Mouse (Mus musculus): ENCODE results near the gene Casd1. TPM values are rescaled to one million over a fixed set of nuclear protein-coding genes. Genes with fewer than 3 reads are reported as not detected.

Casd1 gene
- polyA plus RNA-seq (2015; fragmentation: Nextera tagmentation; extraction: Ambion mirVana), result 12.0 and 12.1 TPM in 2 replicates

- Histone ChIP-seq H3K27ac (ENCODE audit: low read depth, low read length) (peak within 1 kb of the TSS; percentile 95), H3K4me2 (replicated peaks; ENCODE audit: low read depth) (peak within 1 kb of the TSS; percentile 84), H3K4me3 (ENCODE audit: low read depth, low read length) (peak within 1 kb of the TSS; percentile 84), H3K36me3 (ENCODE audit: control insufficient read depth, insufficient read depth) (no peaks in the 10 kb centered on the region), H3K9me3 (ENCODE audit: control insufficient read depth) (no peaks in the 10 kb centered on the region), H3K4me1 (replicated peaks; ENCODE audit: control insufficient read depth, insufficient read depth, low read length) (0 out of 2 replicates have a peak, but pooled peaks cover 6% of the 10 kb centered on the region), H3K27me3 (replicated peaks; ENCODE audit: control insufficient read depth, insufficient read depth, low read length) (no peaks in the 10 kb centered on the region), H3K9ac (ENCODE audit: low read depth, low read length) (peak within 1 kb of the TSS; percentile 99)
- peak; percentile 35; the same call in 1 of the 2 replicates for TF ChIP-seq CTCF (IDR thresholded peaks at IDR 0.05; ENCODE audit: low read depth)
- peak; percentile 76 for ATAC-seq
- 0% methylated on average over 51 of the region's 64 CpGs for WGBS
Observed at GRCm38 (mm10) chr6:4600658-4601296, at the start of gene Casd1. Gene Casd1, plus strand, starts transcription at chr6:4600839.

- no peak for ATAC-seq
Observed at GRCm38 (mm10) chr6:4555366-4555765, 45.3 kb upstream of the Casd1 start.

GRCm38 (mm10) chr6:4557086-4557485 is 43.6 kb upstream of the Casd1 start:
- WGBS, result 73% methylated on average over 8 of the region's 8 CpGs
- no peaks in the 10 kb centered on the region for H3K9me3 ChIP-seq (ENCODE audit: control insufficient read depth)
- no peak overlapping the region for H3K9ac ChIP-seq (ENCODE audit: low read depth, low read length)
- H3K27ac ChIP-seq (ENCODE audit: low read depth, low read length), result no peak overlapping the region
- no peak for ATAC-seq
- no peaks in the 10 kb centered on the region for H3K4me1 ChIP-seq (replicated peaks; ENCODE audit: control insufficient read depth, insufficient read depth, low read length)
- no peak overlapping the region for H3K4me3 ChIP-seq (ENCODE audit: low read depth, low read length)
- no peak for TF ChIP-seq CTCF (IDR thresholded peaks at IDR 0.05; ENCODE audit: low read depth)
- no peak overlapping the region for H3K4me2 ChIP-seq (replicated peaks; ENCODE audit: low read depth)
- H3K36me3 ChIP-seq (ENCODE audit: control insufficient read depth, insufficient read depth), result no peaks in the 10 kb centered on the region
- no peaks in the 10 kb centered on the region for H3K27me3 ChIP-seq (replicated peaks; ENCODE audit: control insufficient read depth, insufficient read depth, low read length)

More at GRCm38 (mm10) chr6:4555366-4555765, 45.3 kb upstream of the Casd1 start:
- Histone ChIP-seq H3K27me3 (replicated peaks; ENCODE audit: control insufficient read depth, insufficient read depth, low read length) (no peaks in the 10 kb centered on the region), H3K4me2 (replicated peaks; ENCODE audit: low read depth) (no peak overlapping the region), H3K4me1 (replicated peaks; ENCODE audit: control insufficient read depth, insufficient read depth, low read length) (no peaks in the 10 kb centered on the region), H3K27ac (ENCODE audit: low read depth, low read length) (no peak overlapping the region), H3K9me3 (ENCODE audit: control insufficient read depth) (no peaks in the 10 kb centered on the region), H3K36me3 (ENCODE audit: control insufficient read depth, insufficient read depth) (no peaks in the 10 kb centered on the region), H3K4me3 (ENCODE audit: low read depth, low read length) (no peak overlapping the region), H3K9ac (ENCODE audit: low read depth, low read length) (no peak overlapping the region)
- TF ChIP-seq CTCF (IDR thresholded peaks at IDR 0.05; ENCODE audit: low read depth), result no peak
- WGBS, result 73% methylated on average over 6 of the region's 6 CpGs

GRCm38 (mm10) chr6:4557678-4558077 is 43.0 kb upstream of the Casd1 start:
- TF ChIP-seq CTCF (IDR thresholded peaks at IDR 0.05; ENCODE audit: low read depth), result peak; percentile 83
- Histone ChIP-seq H3K9ac (ENCODE audit: low read depth, low read length) (no peak overlapping the region), H3K4me2 (replicated peaks; ENCODE audit: low read depth) (no peak overlapping the region), H3K27ac (ENCODE audit: low read depth, low read length) (no peak overlapping the region), H3K36me3 (ENCODE audit: control insufficient read depth, insufficient read depth) (no peaks in the 10 kb centered on the region), H3K4me3 (ENCODE audit: low read depth, low read length) (no peak overlapping the region), H3K4me1 (replicated peaks; ENCODE audit: control insufficient read depth, insufficient read depth, low read length) (no peaks in the 10 kb centered on the region), H3K9me3 (ENCODE audit: control insufficient read depth) (no peaks in the 10 kb centered on the region), H3K27me3 (replicated peaks; ENCODE audit: control insufficient read depth, insufficient read depth, low read length) (no peaks in the 10 kb centered on the region)
- 23% methylated on average over 7 of the region's 7 CpGs for WGBS
- no peak for ATAC-seq

GRCm38 (mm10) chr6:4561156-4561555 is 39.5 kb upstream of the Casd1 start:
- WGBS, result 31% methylated on average over 11 of the region's 11 CpGs
- Histone ChIP-seq H3K36me3 (ENCODE audit: control insufficient read depth, insufficient read depth) (no peaks in the 10 kb centered on the region), H3K27me3 (replicated peaks; ENCODE audit: control insufficient read depth, insufficient read depth, low read length) (no peaks in the 10 kb centered on the region), H3K4me2 (replicated peaks; ENCODE audit: low read depth) (no peak overlapping the region), H3K4me1 (replicated peaks; ENCODE audit: control insufficient read depth, insufficient read depth, low read length) (no peaks in the 10 kb centered on the region), H3K9ac (ENCODE audit: low read depth, low read length) (no peak overlapping the region), H3K27ac (ENCODE audit: low read depth, low read length) (no peak overlapping the region), H3K4me3 (ENCODE audit: low read depth, low read length) (no peak overlapping the region), H3K9me3 (ENCODE audit: control insufficient read depth) (no peaks in the 10 kb centered on the region)
- no peak for TF ChIP-seq CTCF (IDR thresholded peaks at IDR 0.05; ENCODE audit: low read depth)
- no peak for ATAC-seq

- no peaks in the 10 kb centered on the region for H3K4me1 ChIP-seq (replicated peaks; ENCODE audit: control insufficient read depth, insufficient read depth, low read length)
- no peaks in the 10 kb centered on the region for H3K9me3 ChIP-seq (ENCODE audit: control insufficient read depth)
- no peak overlapping the region for H3K4me3 ChIP-seq (ENCODE audit: low read depth, low read length)
- no peak for ATAC-seq
- no peak overlapping the region for H3K27ac ChIP-seq (ENCODE audit: low read depth, low read length)
- no peak overlapping the region for H3K4me2 ChIP-seq (replicated peaks; ENCODE audit: low read depth)
- no peaks in the 10 kb centered on the region for H3K36me3 ChIP-seq (ENCODE audit: control insufficient read depth, insufficient read depth)
- no peak for TF ChIP-seq CTCF (IDR thresholded peaks at IDR 0.05; ENCODE audit: low read depth)
- no peaks in the 10 kb centered on the region for H3K27me3 ChIP-seq (replicated peaks; ENCODE audit: control insufficient read depth, insufficient read depth, low read length)
- no peak overlapping the region for H3K9ac ChIP-seq (ENCODE audit: low read depth, low read length)
Observed at GRCm38 (mm10) chr6:4561621-4562020, 39.0 kb upstream of the Casd1 start.

Measured in intestine, postnatal 0 days (tissue).